Mouse (Mus musculus): ENCODE measurements at regions not wholly inside any gene's neighbourhood (a gene's known extent, or its start where the extent isn't known, plus 50 kb on each side); places are given as distances from the start of the nearest gene placed in this dataset.

DNA sequence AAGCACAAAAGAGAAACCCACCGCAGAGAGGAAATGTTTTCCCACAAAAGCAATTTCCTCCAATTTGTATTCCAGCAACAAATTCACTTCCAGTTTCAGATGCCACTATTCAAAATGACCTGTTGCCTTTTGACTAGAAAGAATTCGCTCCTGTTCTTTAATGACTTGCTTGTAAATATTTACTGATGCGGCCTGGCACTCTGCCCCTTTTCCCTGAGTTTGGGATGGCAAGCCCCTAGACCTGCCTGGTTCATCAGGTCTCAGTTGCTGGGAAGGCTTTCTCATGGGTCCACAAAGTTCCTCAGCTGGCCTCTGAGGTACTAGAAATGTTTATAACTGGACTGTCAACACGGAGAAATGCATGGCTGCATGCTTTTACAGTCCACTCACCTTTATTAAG is 161.7 kb upstream of the Phactr1 start:
- Histone ChIP-seq H3K4me2 (no peak overlapping the region), H3K27ac (no peak overlapping the region), H3K9ac (no peak overlapping the region), H3K4me1 (replicated peaks) (no peaks in the 10 kb centered on the region), H3K36me3 (no peaks in the 10 kb centered on the region), H3K27me3 (no peaks in the 10 kb centered on the region), H3K9me3 (replicated peaks) (no peaks in the 10 kb centered on the region), H3K4me3 (replicated peaks) (no peak overlapping the region)
- ATAC-seq (ENCODE audit: low read depth) (no peak), DNase-seq (no peak)
- WGBS (ENCODE audit: insufficient replicate concordance): 33% methylated on average over 4 of the region's 4 CpGs

DNA sequence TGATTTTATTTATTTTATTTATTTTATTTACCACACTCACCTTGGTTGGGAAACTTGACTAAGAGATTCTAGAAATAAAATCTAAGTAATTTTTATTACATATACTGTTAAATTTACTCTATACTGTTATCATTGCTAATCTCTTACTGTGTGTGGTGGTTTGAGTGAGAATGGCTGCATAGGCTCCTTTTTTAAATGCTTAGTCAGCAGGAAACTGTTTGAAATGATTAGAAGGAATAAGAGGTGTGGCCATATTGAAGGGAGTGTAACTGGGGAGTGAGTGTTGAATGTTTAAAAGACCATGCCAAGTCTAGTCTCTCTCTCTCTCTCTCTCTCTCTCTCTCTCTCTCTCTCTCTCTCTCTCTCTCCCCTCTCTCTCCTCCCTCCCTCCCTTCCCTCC is 157.9 kb upstream of the Phactr1 start:
- no peak for ATAC-seq (ENCODE audit: low read depth)
- Histone ChIP-seq H3K9ac (no peak overlapping the region), H3K9me3 (replicated peaks) (no peaks in the 10 kb centered on the region), H3K4me3 (replicated peaks) (no peak overlapping the region), H3K27ac (no peak overlapping the region), H3K4me2 (no peak overlapping the region), H3K4me1 (replicated peaks) (no peaks in the 10 kb centered on the region), H3K36me3 (no peaks in the 10 kb centered on the region), H3K27me3 (no peaks in the 10 kb centered on the region)
- no peak for DNase-seq

DNA sequence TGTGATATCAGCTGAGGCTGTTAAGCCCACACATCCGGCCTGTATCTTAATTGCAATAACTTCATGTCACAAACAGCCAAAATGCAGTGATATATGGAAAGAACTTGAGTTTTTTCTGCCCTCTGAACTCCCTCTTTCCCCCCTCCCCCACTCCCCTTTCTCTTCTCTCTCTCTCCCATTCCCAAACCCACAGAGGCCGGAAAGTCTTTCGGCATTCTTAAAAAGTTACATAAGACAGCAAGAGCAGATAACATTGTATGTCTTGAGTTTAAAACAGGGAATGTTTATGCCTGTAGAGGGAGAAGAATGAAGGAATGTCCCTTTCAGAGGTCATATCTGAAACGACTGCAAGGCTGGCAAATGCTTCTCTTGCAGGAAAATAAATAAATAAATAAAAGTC is 154.3 kb upstream of the Phactr1 start:
- H3K9me3 ChIP-seq (replicated peaks): no peaks in the 10 kb centered on the region
- WGBS (ENCODE audit: insufficient replicate concordance): 34% methylated on average over 4 of the region's 4 CpGs
- no peak overlapping the region for H3K4me3 ChIP-seq (replicated peaks)
- no peak overlapping the region for H3K4me2 ChIP-seq
- DNase-seq (no peak), ATAC-seq (ENCODE audit: low read depth) (no peak)
- no peaks in the 10 kb centered on the region for H3K27me3 ChIP-seq
- H3K4me1 ChIP-seq (replicated peaks): no peaks in the 10 kb centered on the region
- H3K36me3 ChIP-seq: no peaks in the 10 kb centered on the region
- H3K9ac ChIP-seq: no peak overlapping the region
- H3K27ac ChIP-seq: no peak overlapping the region

DNA sequence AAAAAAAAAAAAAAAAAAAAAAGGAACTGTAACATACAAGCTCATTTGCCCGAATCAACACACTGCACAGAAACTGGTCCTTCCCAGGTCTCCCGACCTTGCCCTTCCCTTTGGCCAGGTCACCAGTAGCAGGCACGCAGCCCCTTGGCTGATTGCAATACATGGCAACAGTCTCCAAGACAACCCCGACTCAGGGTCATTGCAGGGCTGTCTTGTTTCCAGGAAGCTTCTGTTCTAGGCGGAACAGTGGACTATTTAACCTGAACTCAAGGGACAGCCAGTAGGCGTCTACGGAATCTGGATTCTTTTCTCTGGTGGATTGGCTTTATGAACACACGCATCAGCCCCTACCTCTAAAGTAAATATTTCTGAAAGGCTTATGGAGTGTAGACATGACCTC is 153.5 kb upstream of the Phactr1 start:
- ATAC-seq (ENCODE audit: low read depth) (no peak), DNase-seq (no peak)
- Histone ChIP-seq H3K36me3 (no peaks in the 10 kb centered on the region), H3K9me3 (replicated peaks) (no peaks in the 10 kb centered on the region), H3K27me3 (no peaks in the 10 kb centered on the region), H3K27ac (no peak overlapping the region), H3K4me1 (replicated peaks) (no peaks in the 10 kb centered on the region), H3K4me2 (no peak overlapping the region), H3K4me3 (replicated peaks) (no peak overlapping the region), H3K9ac (no peak overlapping the region)
- WGBS (ENCODE audit: insufficient replicate concordance): 42% methylated on average over 8 of the region's 8 CpGs

DNA sequence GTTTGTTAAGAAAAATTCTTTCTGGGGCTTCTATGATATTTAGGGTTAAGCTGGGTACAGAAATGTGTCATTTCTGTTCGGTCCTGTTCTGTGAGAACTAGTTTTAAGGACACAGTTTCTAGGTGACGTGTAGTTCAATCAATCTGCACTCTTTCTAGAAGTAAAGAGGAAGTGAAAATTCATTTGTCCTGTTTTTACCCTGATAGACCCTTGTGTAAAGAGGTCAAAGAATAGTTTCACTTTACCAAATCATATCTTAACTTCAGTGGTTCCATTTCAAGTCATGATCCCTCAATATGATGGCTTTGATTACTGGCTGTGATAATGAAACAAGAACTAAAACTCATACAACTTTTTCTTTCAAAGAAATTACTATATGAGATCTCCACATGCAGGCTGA is 152.3 kb upstream of the Phactr1 start:
- Histone ChIP-seq H3K27ac (no peak overlapping the region), H3K4me2 (no peak overlapping the region), H3K27me3 (no peaks in the 10 kb centered on the region), H3K4me3 (replicated peaks) (no peak overlapping the region), H3K4me1 (replicated peaks) (no peaks in the 10 kb centered on the region), H3K9me3 (replicated peaks) (no peaks in the 10 kb centered on the region), H3K9ac (no peak overlapping the region), H3K36me3 (no peaks in the 10 kb centered on the region)
- ATAC-seq (ENCODE audit: low read depth) (no peak), DNase-seq (no peak)
- WGBS (ENCODE audit: insufficient replicate concordance): 52% methylated on average over 2 of the region's 2 CpGs

DNA sequence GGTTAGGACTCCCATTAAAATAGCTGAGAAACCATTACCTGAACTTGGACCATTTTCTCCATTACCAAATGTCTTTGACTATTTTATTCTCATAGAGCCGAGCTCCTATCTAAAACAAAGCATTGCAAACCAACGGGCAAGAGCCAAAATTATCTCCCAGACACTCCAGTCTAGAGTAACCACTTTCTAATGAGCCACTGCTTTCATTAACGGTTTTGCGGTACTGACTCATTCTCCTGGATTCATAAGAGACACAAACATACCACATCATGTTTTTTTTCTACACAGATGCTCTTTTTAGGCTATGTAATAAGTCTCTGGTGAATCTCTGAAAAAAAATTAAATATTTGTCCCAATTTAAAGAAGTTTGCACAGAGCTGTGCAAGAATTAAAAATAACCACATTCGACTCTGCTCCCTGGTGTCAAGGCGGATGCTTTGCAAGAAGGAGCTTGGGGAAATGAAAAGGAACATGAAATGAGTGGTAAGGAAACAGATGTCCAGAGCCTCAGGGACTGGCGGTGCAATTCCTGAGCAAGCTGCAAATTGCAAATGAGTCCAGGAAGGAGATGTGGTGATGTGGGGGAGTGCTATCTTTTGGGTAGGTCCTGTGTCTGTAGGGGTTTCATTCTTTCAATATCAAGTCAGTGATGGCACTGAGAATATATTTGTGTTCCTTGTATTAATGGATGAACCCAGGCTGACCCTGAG is 143.8 kb upstream of the Phactr1 start:
- H3K36me3 ChIP-seq: no peaks in the 10 kb centered on the region
- no peak overlapping the region for H3K4me2 ChIP-seq
- H3K9me3 ChIP-seq (replicated peaks): no peaks in the 10 kb centered on the region; the same call in 1 of the 2 replicates
- no peaks in the 10 kb centered on the region for H3K4me1 ChIP-seq (replicated peaks)
- DNase-seq (no peak), ATAC-seq (ENCODE audit: low read depth) (no peak)
- WGBS (ENCODE audit: insufficient replicate concordance): 36% methylated on average over 7 of the region's 7 CpGs
- no peak overlapping the region for H3K4me3 ChIP-seq (replicated peaks)
- H3K9ac ChIP-seq: no peak overlapping the region
- H3K27ac ChIP-seq: no peak overlapping the region
- no peaks in the 10 kb centered on the region for H3K27me3 ChIP-seq

DNA sequence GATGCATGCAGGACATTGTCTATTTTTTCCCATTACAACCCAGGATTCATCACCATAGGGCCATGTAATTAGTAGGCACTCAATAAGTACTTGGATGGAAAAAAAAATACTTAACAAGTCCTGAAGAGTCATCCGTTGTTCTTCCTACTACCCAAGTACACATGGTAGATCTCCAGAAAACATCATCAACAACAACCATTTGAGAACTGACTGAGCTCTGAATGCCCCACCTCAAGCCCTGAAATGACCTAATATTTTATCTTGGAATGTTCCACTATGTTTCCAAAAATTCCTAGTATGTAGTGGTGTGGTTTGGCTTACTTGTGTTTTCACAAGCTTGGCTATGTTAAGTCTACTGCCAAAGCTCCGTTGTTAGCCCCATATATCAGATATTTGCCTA is 142.4 kb upstream of the Phactr1 start:
- H3K4me1 ChIP-seq (replicated peaks): no peaks in the 10 kb centered on the region
- no peak overlapping the region for H3K9ac ChIP-seq
- no peak overlapping the region for H3K4me3 ChIP-seq (replicated peaks)
- no peak for DNase-seq
- H3K9me3 ChIP-seq (replicated peaks): no peaks in the 10 kb centered on the region; the same call in 1 of the 2 replicates
- WGBS (ENCODE audit: insufficient replicate concordance): 59% methylated on average over 2 of the region's 2 CpGs
- H3K27ac ChIP-seq: no peak overlapping the region
- no peak overlapping the region for H3K4me2 ChIP-seq
- no peaks in the 10 kb centered on the region for H3K27me3 ChIP-seq
- H3K36me3 ChIP-seq: no peaks in the 10 kb centered on the region
- ATAC-seq (ENCODE audit: low read depth): no peak

DNA sequence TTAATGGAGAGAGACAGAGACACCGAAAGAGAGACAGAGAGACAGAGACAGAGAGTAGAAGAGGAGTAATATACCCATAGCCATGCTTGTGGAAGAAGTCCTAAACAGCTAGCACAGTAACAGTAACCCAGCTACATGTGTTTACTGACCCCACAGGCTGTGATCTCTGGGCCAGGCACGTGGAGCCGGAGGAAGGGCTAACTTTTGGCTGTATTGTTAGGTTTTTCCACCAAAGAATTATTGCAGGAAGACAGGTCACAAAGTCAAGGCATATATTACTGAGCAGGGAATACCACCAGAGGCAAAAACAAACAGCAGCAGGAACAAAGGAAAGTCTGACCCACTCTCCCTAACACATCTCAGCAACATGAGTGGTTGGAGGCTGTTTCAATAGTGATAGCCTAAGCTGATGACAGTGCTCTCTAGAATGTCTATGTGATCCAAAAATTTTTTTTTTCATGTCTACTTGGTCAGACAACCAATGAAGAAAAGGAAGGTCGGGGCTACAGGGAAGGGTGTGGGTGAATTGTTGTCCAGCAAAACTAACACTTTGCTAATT is 135.8 kb upstream of the Phactr1 start:
- H3K4me3 ChIP-seq (replicated peaks): no peak overlapping the region
- H3K9ac ChIP-seq: no peak overlapping the region
- H3K27ac ChIP-seq: no peak overlapping the region
- DNase-seq (no peak), ATAC-seq (ENCODE audit: low read depth) (no peak)
- H3K4me1 ChIP-seq (replicated peaks): no peaks in the 10 kb centered on the region
- WGBS (ENCODE audit: insufficient replicate concordance): 46% methylated on average over 4 of the region's 4 CpGs
- H3K27me3 ChIP-seq: no peaks in the 10 kb centered on the region
- no peaks in the 10 kb centered on the region; the same call in 1 of the 2 replicates for H3K9me3 ChIP-seq (replicated peaks)
- H3K36me3 ChIP-seq: no peaks in the 10 kb centered on the region
- no peak overlapping the region for H3K4me2 ChIP-seq

DNA sequence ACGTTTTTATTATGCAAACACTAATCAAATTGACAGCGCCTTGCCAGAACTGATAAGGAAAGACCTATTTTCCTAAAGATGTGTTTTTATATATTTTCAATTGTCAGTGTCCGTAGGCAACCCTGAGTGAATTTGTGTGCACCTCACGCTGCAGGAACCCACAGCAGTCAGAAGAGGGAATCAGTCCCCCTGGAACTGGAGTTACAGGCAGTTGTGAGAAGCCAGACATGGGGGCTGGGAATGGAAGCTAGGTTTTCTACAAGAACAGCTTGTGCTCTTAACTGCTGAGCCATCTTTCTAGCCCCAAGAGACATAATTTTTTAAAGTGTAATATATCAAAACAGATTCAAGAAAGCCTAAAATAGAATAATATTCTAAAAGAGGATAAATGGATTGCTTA is 134.0 kb upstream of the Phactr1 start:
- Histone ChIP-seq H3K4me2 (no peak overlapping the region), H3K4me3 (replicated peaks) (no peak overlapping the region), H3K36me3 (no peaks in the 10 kb centered on the region), H3K4me1 (replicated peaks) (no peaks in the 10 kb centered on the region), H3K9ac (no peak overlapping the region), H3K27ac (no peak overlapping the region), H3K27me3 (no peaks in the 10 kb centered on the region), H3K9me3 (replicated peaks) (no peaks in the 10 kb centered on the region)
- WGBS (ENCODE audit: insufficient replicate concordance): 48% methylated on average over 4 of the region's 4 CpGs
- ATAC-seq (ENCODE audit: low read depth): no peak
- DNase-seq: no peak

DNA sequence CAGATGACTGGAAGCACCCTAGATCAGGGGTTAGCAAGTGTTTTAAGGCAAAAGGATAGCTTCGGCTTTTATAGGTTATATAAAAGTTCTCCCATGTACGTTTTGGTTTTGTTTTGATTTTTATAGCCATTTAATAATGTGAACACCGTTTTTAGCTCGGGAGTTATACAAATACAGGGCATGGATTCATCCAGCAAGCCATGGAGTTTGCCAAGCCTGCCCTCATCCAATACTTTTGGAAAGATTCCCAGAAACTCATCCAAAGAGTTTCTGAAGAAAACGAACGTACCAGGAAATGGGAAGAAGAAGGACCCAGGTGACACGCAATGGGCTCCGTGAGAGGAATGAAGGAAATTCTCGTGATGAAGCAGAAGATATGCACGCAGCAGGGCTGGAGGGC is 133.6 kb upstream of the Phactr1 start:
- H3K9me3 ChIP-seq (replicated peaks): no peaks in the 10 kb centered on the region
- no peak for DNase-seq
- H3K27me3 ChIP-seq: no peaks in the 10 kb centered on the region
- 74% methylated on average over 10 of the region's 10 CpGs for WGBS (ENCODE audit: insufficient replicate concordance)
- no peak overlapping the region for H3K4me3 ChIP-seq (replicated peaks)
- H3K9ac ChIP-seq: no peak overlapping the region
- ATAC-seq (ENCODE audit: low read depth): no peak
- no peak overlapping the region for H3K27ac ChIP-seq
- H3K4me2 ChIP-seq: no peak overlapping the region
- H3K36me3 ChIP-seq: no peaks in the 10 kb centered on the region
- no peaks in the 10 kb centered on the region for H3K4me1 ChIP-seq (replicated peaks)

DNA sequence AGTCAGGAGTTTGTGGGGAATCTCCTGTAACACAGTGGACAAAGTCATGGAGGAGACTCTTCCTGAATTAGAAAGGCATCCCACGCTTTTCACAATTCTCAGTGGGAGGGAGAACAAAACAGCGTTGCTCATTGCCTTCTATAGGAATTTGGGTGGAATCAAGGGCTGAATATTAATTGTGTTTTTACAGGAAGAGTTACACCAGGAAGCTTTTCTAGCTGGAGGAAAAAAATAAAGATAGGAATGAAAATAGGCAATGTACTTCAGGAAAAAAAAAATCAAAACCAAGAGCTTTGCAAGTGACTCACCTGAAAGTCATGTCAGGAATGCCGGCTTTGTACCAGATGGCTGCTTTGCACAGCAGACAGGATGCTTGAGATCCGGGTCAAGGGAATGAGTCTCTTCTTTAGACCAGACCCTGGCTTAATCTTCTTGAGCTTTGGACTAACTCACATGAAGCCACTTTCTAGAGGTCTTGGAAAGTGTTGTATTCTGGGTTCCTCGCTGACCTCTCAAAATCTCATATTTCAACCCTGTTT is 131.3 kb upstream of the Phactr1 start:
- no peak overlapping the region for H3K4me3 ChIP-seq (replicated peaks)
- H3K9me3 ChIP-seq (replicated peaks): no peaks in the 10 kb centered on the region
- no peak overlapping the region for H3K27ac ChIP-seq
- ATAC-seq (ENCODE audit: low read depth): no peak
- no peaks in the 10 kb centered on the region for H3K27me3 ChIP-seq
- H3K4me1 ChIP-seq (replicated peaks): no peaks in the 10 kb centered on the region
- no peaks in the 10 kb centered on the region for H3K36me3 ChIP-seq
- 50% methylated on average over 5 of the region's 5 CpGs for WGBS (ENCODE audit: insufficient replicate concordance)
- H3K4me2 ChIP-seq: no peak overlapping the region
- DNase-seq: no peak
- H3K9ac ChIP-seq: no peak overlapping the region

DNA sequence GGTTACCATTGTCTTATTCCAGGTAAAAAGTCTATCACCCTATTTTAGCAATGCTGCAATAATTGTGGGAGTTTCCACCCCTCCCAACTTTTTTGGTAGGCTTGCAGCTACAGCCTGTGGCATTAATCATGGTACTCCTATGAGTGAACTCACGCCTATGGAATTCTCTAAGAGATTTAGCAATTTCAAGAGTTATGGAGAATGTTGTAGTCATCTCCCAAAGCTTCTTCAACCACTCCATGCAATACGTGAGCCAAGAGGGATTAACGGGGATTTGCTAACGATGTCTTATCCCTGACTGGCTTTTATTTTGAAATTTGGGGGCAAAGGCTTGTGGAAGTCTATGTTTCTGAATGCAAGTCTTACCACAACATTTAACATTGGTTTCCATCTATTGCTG is 125.5 kb upstream of the Phactr1 start:
- Histone ChIP-seq H3K27ac (no peak overlapping the region), H3K27me3 (no peaks in the 10 kb centered on the region), H3K36me3 (no peaks in the 10 kb centered on the region), H3K9ac (no peak overlapping the region), H3K4me1 (replicated peaks) (no peaks in the 10 kb centered on the region), H3K4me2 (no peak overlapping the region), H3K4me3 (replicated peaks) (no peak overlapping the region), H3K9me3 (replicated peaks) (no peaks in the 10 kb centered on the region)
- WGBS (ENCODE audit: insufficient replicate concordance): 64% methylated on average over 4 of the region's 4 CpGs
- DNase-seq (no peak), ATAC-seq (ENCODE audit: low read depth) (no peak)

Measured in liver, embryonic 13.5 days (tissue).